Mouse (Mus musculus): Measurements from ENCODE around the gene Gnat1. TPM values are rescaled to one million over a fixed set of nuclear protein-coding genes. Genes with fewer than 3 reads are reported as not detected.
"Not testable (repeated sequence)": the region's sequence is repeated elsewhere in the genome, so short reads cannot be mapped to it uniquely, and the experiment has no call there.

Gnat1 gene
- polyA plus RNA-seq, 1 experiment from 2014 or later, result 2.2 TPM

DNA sequence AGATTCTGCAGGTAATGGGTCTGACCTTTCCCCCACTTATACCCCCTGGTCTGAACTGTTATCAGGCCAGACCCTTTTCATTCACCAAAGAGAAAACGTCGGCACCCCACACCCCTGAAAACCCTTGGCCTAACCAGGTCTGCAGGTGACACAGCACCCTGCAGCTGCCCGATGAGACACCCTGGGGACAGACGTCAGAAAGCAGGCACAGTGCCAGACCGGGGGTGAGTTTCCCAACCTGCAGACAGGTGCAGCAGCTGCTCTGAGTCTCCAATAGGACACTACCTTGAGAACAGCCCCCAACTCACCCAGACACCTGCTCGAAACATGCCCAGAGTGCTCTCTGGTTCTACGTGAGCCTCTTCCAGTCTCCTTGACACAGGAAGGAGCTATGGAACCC, 9.4 kb upstream of the Gnat1 start:
- no peak for ATAC-seq (ENCODE audit: insufficient number of reproducible peaks, insufficient read depth, low FRiP score, low TSS enrichment, low read depth)
- peaks cover 99% of the 10 kb centered on the region for H3K36me3 ChIP-seq
- H3K9me3 ChIP-seq, result no peaks in the 10 kb centered on the region
- no peak overlapping the region for H3K9ac ChIP-seq (replicated peaks)
- H3K4me2 ChIP-seq, result no peak overlapping the region
- H3K4me1 ChIP-seq (replicated peaks), result no peaks in the 10 kb centered on the region
- H3K27me3 ChIP-seq, result no peaks in the 10 kb centered on the region
- H3K27ac ChIP-seq, result no peak overlapping the region
- no peak overlapping the region for H3K4me3 ChIP-seq (replicated peaks)
- 78% methylated on average over 7 of the region's 7 CpGs for WGBS

GRCm38 (mm10) chr9:107688415-107688814, 8.9 kb upstream of the Gnat1 start:
- Histone ChIP-seq H3K36me3 (peaks cover 99% of the 10 kb centered on the region), H3K4me3 (replicated peaks) (no peak overlapping the region), H3K4me2 (no peak overlapping the region), H3K9ac (replicated peaks) (no peak overlapping the region), H3K27me3 (no peaks in the 10 kb centered on the region), H3K9me3 (no peaks in the 10 kb centered on the region), H3K27ac (no peak overlapping the region), H3K4me1 (replicated peaks) (no peaks in the 10 kb centered on the region)
- WGBS, result 85% methylated on average over 5 of the region's 5 CpGs
- no peak for ATAC-seq (ENCODE audit: insufficient number of reproducible peaks, insufficient read depth, low FRiP score, low TSS enrichment, low read depth)

- ATAC-seq (ENCODE audit: insufficient number of reproducible peaks, insufficient read depth, low FRiP score, low TSS enrichment, low read depth), result peak; percentile 52; the same call in 1 of the 2 replicates
These were observed 5.9 kb upstream of the Gnat1 start for GRCm38 (mm10) chr9:107685231-107685981.

DNA sequence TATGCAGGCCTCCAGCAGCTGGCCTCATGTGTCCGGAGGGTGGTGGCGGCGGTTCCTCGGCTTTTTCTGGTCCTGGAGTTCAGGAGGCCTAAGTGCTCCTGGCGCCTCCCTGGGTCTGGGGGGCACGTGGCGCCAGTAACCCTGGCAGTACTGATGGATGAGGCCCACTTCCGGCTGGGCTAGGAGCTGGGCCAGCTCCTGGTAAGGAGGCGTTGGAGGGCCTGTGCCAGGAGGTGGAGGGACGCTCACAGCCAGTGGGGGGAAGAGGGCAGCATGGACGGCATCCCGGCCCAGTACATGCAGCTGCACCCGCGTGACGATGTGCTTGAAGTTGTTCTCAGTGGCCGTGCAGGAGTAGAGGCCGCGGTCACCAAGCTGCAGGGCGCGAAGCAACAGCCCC, 2.9 kb upstream of the Gnat1 start:
- H3K36me3 ChIP-seq, result peaks cover 61% of the 10 kb centered on the region
- no peaks in the 10 kb centered on the region for H3K9me3 ChIP-seq
- no peak overlapping the region for H3K9ac ChIP-seq (replicated peaks)
- no peaks in the 10 kb centered on the region for H3K4me1 ChIP-seq (replicated peaks)
- H3K27me3 ChIP-seq, result peaks cover 5% of the 10 kb centered on the region
- H3K27ac ChIP-seq, result 0 out of 2 replicates have a peak overlapping the region, but pooled peaks have one; percentile 7
- 89% methylated on average over 20 of the region's 20 CpGs for WGBS
- no peak overlapping the region for H3K4me2 ChIP-seq
- ATAC-seq (ENCODE audit: insufficient number of reproducible peaks, insufficient read depth, low FRiP score, low TSS enrichment, low read depth), result no peak
- no peak overlapping the region for H3K4me3 ChIP-seq (replicated peaks)

More at GRCm38 (mm10) chr9:107685231-107685981, 5.9 kb upstream of the Gnat1 start:
- H3K9me3 ChIP-seq, result no peaks in the 10 kb centered on the region
- H3K27me3 ChIP-seq, result no peaks in the 10 kb centered on the region
- WGBS, result 39% methylated on average over 17 of the region's 17 CpGs
- no peak overlapping the region; the same call in 1 of the 2 replicates for H3K27ac ChIP-seq
- no peaks in the 10 kb centered on the region for H3K4me1 ChIP-seq (replicated peaks)
- H3K9ac ChIP-seq (replicated peaks), result no peak overlapping the region
- H3K36me3 ChIP-seq, result peaks cover 91% of the 10 kb centered on the region
- no peak overlapping the region for H3K4me3 ChIP-seq (replicated peaks)
- no peak overlapping the region for H3K4me2 ChIP-seq

- 91% methylated on average over 2 of the region's 2 CpGs for WGBS
- ATAC-seq (ENCODE audit: insufficient number of reproducible peaks, insufficient read depth, low FRiP score, low TSS enrichment, low read depth), result no peak
These were observed 651 bp downstream of the Gnat1 start for GRCm38 (mm10) chr9:107678861-107679260.

DNA sequence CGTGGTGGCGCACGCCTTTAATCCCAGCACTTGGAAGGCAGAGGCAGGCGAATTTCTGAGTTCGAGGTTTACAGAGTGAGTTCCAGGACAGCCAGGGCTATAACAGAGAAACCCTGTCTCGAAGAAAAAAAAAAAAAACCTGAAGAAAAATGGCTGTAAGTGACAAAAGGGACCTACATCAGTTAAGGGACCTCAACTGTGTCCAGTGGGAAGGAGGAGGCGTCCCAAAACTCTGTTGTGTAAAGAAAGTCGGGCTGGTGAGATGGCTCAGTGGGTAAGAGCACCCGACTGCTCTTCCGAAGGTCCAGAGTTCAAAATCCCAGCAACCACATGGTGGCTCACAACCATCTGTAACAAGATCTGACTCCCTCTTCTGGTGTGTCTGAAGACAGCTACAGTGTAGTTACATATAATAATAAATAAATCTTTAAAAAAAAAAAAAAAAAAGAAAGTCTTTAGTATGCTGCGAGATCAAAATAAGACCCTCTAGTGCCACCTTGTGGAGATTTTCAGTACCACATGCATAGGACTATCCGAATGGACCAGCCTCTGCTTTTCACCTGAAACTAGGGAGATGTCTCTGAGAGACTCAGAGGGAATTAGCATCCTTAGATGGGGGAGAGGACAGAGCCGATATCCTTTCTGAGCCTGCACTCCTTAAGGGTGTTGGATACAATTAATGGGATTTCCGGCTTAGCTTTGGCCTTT, 1.5 kb downstream of the Gnat1 start:
- WGBS, result 38% methylated on average over 14 of the region's 14 CpGs
- H3K9me3 ChIP-seq; H3K4me3 ChIP-seq (replicated peaks); ATAC-seq (ENCODE audit: insufficient number of reproducible peaks, insufficient read depth, low FRiP score, low TSS enrichment, low read depth); H3K9ac ChIP-seq (replicated peaks); H3K27ac ChIP-seq; H3K4me2 ChIP-seq: not testable (repeated sequence)
- Histone ChIP-seq H3K27me3 (peaks cover 40% of the 10 kb centered on the region), H3K36me3 (peaks cover 17% of the 10 kb centered on the region), H3K4me1 (replicated peaks) (peaks cover 15% of the 10 kb centered on the region)

More at GRCm38 (mm10) chr9:107678861-107679260, 651 bp downstream of the Gnat1 start:
- Histone ChIP-seq H3K27me3 (peaks cover 40% of the 10 kb centered on the region), H3K4me3 (replicated peaks) (no peak overlapping the region), H3K9ac (replicated peaks) (no peak overlapping the region), H3K4me2 (no peak overlapping the region), H3K27ac (no peak overlapping the region), H3K9me3 (no peaks in the 10 kb centered on the region), H3K36me3 (peaks cover 26% of the 10 kb centered on the region), H3K4me1 (replicated peaks) (peaks cover 15% of the 10 kb centered on the region)

GRCm38 (mm10) chr9:107677091-107677784, 2.3 kb downstream of the Gnat1 start:
- H3K9ac ChIP-seq (replicated peaks), result no peak overlapping the region
- ATAC-seq (ENCODE audit: insufficient number of reproducible peaks, insufficient read depth, low FRiP score, low TSS enrichment, low read depth), result no peak
- H3K4me1 ChIP-seq (replicated peaks), result peaks cover 15% of the 10 kb centered on the region
- 0 out of 2 replicates have a peak overlapping the region, but pooled peaks have one; percentile 38 for H3K4me3 ChIP-seq (replicated peaks)
- peaks cover 9% of the 10 kb centered on the region for H3K36me3 ChIP-seq
- peak overlapping the region; percentile 67 for H3K4me2 ChIP-seq
- peaks cover 40% of the 10 kb centered on the region for H3K27me3 ChIP-seq
- 19% methylated on average over 17 of the region's 17 CpGs for WGBS
- H3K27ac ChIP-seq, result no peak overlapping the region
- H3K9me3 ChIP-seq, result no peaks in the 10 kb centered on the region

- no peaks in the 10 kb centered on the region for H3K36me3 ChIP-seq
- peak overlapping the region; percentile 40; the same call in 1 of the 2 replicates for H3K9ac ChIP-seq (replicated peaks)
- H3K27me3 ChIP-seq, result peaks cover 40% of the 10 kb centered on the region
- H3K4me1 ChIP-seq (replicated peaks), result peaks cover 15% of the 10 kb centered on the region
- 0 out of 2 replicates have a peak, but pooled peaks have one; percentile 7 for ATAC-seq (ENCODE audit: insufficient number of reproducible peaks, insufficient read depth, low FRiP score, low TSS enrichment, low read depth)
- no peaks in the 10 kb centered on the region for H3K9me3 ChIP-seq
- H3K4me2 ChIP-seq, result peak overlapping the region; percentile 67
- peak overlapping the region; percentile 38 for H3K4me3 ChIP-seq (replicated peaks)
- under 1% methylated on average over 25 of the region's 25 CpGs for WGBS
- H3K27ac ChIP-seq, result no peak overlapping the region
These were observed 3.2 kb downstream of the Gnat1 start for GRCm38 (mm10) chr9:107676302-107676701.

- 0 out of 2 replicates have a peak, but pooled peaks have one; percentile 33 for ATAC-seq (ENCODE audit: insufficient number of reproducible peaks, insufficient read depth, low FRiP score, low TSS enrichment, low read depth)
- Histone ChIP-seq H3K9me3 (no peaks in the 10 kb centered on the region), H3K4me3 (replicated peaks) (peak overlapping the region; percentile 38), H3K27me3 (peaks cover 40% of the 10 kb centered on the region), H3K4me1 (replicated peaks) (peaks cover 15% of the 10 kb centered on the region), H3K27ac (no peak overlapping the region), H3K9ac (replicated peaks) (peak overlapping the region; percentile 40; the same call in 1 of the 2 replicates), H3K36me3 (no peaks in the 10 kb centered on the region), H3K4me2 (peak overlapping the region; percentile 67)
- WGBS, result under 1% methylated on average over 39 of the region's 39 CpGs
These were observed 3.7 kb downstream of the Gnat1 start for GRCm38 (mm10) chr9:107675671-107676301.

- Histone ChIP-seq H3K9me3 (no peaks in the 10 kb centered on the region), H3K27me3 (peaks cover 40% of the 10 kb centered on the region), H3K27ac (no peak overlapping the region), H3K36me3 (no peaks in the 10 kb centered on the region), H3K4me2 (no peak overlapping the region), H3K9ac (replicated peaks) (no peak overlapping the region), H3K4me3 (replicated peaks) (no peak overlapping the region), H3K4me1 (replicated peaks) (peaks cover 15% of the 10 kb centered on the region)
- WGBS, result 61% methylated on average over 9 of the region's 9 CpGs
- ATAC-seq (ENCODE audit: insufficient number of reproducible peaks, insufficient read depth, low FRiP score, low TSS enrichment, low read depth), result no peak
These were observed 4.7 kb downstream of the Gnat1 start for GRCm38 (mm10) chr9:107674609-107675429.
